ENCODE assay signal across 25 mouse cellular contexts in genomic region chr11:13170449-13170848, GRCm38 (mm10).
"Had no signal": no experiment of that assay in that cellular context is flagged by ENCODE, and none has a peak within 500 bp of the region (broad histone marks: within the 10 kb centered on the region; RNA-seq: fewer than 3 reads in every experiment).

No protein-coding gene starts in this region.

- H3K4me2 ChIP-seq: heart, embryonic 11.5 days; heart, embryonic 13.5 days; heart, embryonic 15.5 days; hindbrain, embryonic 13.5 days; hindbrain, embryonic 15.5 days; intestine, embryonic 15.5 days; limb, embryonic 12.5 days had no signal

- H3K36me3 ChIP-seq: heart, embryonic 13.5 days; heart, embryonic 15.5 days; hindbrain, embryonic 13.5 days; hindbrain, embryonic 15.5 days; intestine, embryonic 15.5 days; limb, embryonic 10.5 days; limb, embryonic 12.5 days had no signal

- H3K9me3 ChIP-seq: heart, embryonic 13.5 days; heart, embryonic 15.5 days; hindbrain, embryonic 13.5 days; hindbrain, embryonic 15.5 days; intestine, embryonic 15.5 days; limb, embryonic 10.5 days; limb, embryonic 12.5 days had no signal

- H3K9ac ChIP-seq: heart, embryonic 13.5 days; heart, embryonic 15.5 days; hindbrain, embryonic 13.5 days; hindbrain, embryonic 15.5 days; intestine, embryonic 15.5 days; limb, embryonic 12.5 days had no signal

- DNase-seq: gastrocnemius, postnatal 14 days; gastrocnemius, postnatal 36 days; heart, adult 11 months; heart, adult 2 months; heart, postnatal 14 days; heart, postnatal 36 days; kidney, adult 18-20 months; kidney, adult 8-10 months; kidney, postnatal 10 days; kidney, postnatal 25 days; kidney, postnatal 4 days; liver had no signal

- H3K4me3 ChIP-seq: heart, adult 2 months; heart, embryonic 13.5 days; heart, embryonic 15.5 days; hindbrain, embryonic 13.5 days; hindbrain, embryonic 15.5 days; intestine, embryonic 15.5 days; layer of hippocampus, adult 2 months; left cerebral cortex, adult 2 months; limb, embryonic 10.5 days; limb, embryonic 12.5 days had no signal

- H3K27ac ChIP-seq: heart, adult 2 months; heart, embryonic 13.5 days; heart, embryonic 15.5 days; hindbrain, embryonic 13.5 days; hindbrain, embryonic 15.5 days; hindbrain, postnatal 0 days; intestine, embryonic 15.5 days; layer of hippocampus, adult 2 months; left cerebral cortex, adult 2 months; limb, embryonic 10.5 days; limb, embryonic 12.5 days had no signal

- H3K27me3 ChIP-seq: heart, embryonic 13.5 days; heart, embryonic 15.5 days; hindbrain, embryonic 13.5 days; hindbrain, embryonic 15.5 days; intestine, embryonic 15.5 days; limb, embryonic 12.5 days had no signal

- ATAC-seq: hindbrain, postnatal 0 days; inflammation-experienced regulatory T-cells, adult 6 months; intestine, embryonic 15.5 days; intestine, postnatal 0 days had no signal

- H3K4me1 ChIP-seq: heart, embryonic 13.5 days; heart, embryonic 15.5 days; hindbrain, embryonic 13.5 days; hindbrain, embryonic 15.5 days; intestine, embryonic 15.5 days; limb, embryonic 10.5 days; limb, embryonic 12.5 days had no signal
